Mouse (Mus musculus) B cell, adult 2 months (primary cell): ENCODE data around the gene Sec14l5.
"Not testable (repeated sequence)": the region's sequence is repeated elsewhere in the genome, so short reads cannot be mapped to it uniquely, and the experiment has no call there.

Experiments used
- DNase-seq, 2 experiments: peaks; one replicate each; pipeline ENCODE4 v3.0.0; 2022

Sec14l5 gene

DNA sequence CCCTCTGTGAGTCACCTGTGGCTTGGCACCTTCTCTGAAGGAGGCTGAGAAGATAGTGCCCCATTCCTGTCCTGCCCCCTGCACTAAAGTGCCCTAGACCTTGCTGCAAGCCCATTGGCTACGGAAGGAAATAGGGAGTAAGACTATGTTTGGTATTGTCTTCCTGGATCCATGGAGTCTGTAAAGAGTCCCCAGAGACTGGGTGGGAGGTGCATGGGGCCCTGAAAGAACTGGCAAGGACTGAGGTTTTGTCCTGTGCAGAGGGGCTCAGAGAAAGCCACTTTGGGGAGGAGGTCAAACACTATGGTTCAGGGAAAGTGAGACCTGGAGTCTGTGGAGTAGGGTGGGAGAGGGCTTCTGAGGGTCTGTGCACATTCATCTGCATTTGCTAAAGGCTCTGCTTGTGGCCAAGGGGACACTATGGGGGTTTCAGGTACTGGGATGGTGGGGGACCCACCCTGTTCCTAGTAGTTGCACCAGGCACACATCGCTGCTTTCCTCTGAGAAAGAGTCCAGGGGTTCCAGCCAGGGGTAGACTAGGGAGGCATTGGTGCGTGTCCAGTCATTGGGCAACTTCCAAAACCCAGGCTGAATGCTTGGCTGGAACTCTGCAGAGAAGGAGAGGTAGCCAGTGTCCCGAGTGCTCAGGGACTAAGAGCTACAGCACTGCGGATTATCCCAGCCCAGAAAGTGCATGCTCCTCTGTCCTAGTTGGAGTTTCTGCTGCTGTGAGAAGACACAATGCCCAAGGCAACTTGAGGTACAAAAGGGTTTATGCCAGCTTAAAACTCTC lies 70.6 kb downstream of the Sec14l5 start:
- DNase-seq = no peak

DNA sequence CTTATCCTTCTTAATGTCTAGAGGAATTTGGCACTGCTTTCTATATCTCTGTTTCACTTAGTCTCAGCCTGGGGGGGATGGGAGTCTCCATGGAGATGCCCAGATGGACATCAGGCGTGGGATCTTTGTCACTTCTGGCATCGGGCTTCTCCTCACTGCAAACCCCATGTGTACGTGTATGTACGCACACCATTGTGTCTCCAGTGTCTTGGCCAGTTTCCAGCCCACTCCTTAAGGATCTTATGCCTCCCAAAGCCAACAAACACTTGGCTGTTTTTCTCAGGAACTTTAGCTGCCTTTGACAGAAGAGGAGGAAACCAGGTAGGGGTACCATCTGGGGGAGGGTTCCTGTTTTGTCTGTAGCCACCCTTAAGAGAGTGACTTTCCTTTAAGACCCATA lies 74.5 kb downstream of the Sec14l5 start:
- DNase-seq = no peak

DNA sequence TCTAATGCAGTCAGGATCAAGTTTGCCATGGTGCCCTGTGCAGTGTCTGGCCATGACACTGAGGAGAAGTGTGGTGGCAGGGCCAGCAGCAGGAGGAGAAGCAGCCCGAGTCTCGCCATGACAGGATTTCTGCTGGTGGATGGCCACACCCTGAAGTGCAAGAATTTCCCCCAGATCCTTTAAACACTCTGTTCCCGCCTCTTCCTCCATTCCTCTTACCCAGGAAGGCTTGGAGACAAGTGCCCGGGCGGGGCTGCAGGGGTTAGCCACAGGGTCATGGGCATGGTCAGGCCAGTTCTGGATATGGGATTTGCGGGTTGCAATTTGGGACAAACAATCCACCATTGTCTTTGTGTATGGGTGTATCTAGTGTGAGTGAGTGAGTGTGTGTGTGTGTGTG lies 75.2 kb downstream of the Sec14l5 start, which contains the start of gene AU021092:
TSS of gene AU021092 (minus strand) at position 160 of the 400 bp plus-strand sequence.
- no peak for DNase-seq

DNA sequence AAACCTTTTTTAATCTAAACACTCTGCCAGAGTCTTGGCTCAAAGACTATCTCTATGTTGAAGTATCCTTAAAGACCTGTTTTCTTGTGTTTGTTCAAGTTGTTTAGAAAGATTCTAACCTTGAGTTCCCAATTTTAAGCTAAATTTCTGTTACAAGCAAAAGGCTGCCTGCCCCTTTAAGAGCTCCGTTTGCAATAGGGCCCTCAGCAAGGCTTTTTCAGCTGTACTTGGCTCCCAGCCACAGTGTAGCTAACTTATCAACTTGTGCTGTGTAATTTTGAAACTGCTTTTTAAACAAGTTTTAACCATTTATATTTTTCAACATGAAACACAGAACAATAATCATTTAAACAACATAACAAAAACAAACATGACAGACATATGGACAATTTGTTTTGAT lies 79.6 kb downstream of the Sec14l5 start:
- DNase-seq = not testable (repeated sequence)

DNA sequence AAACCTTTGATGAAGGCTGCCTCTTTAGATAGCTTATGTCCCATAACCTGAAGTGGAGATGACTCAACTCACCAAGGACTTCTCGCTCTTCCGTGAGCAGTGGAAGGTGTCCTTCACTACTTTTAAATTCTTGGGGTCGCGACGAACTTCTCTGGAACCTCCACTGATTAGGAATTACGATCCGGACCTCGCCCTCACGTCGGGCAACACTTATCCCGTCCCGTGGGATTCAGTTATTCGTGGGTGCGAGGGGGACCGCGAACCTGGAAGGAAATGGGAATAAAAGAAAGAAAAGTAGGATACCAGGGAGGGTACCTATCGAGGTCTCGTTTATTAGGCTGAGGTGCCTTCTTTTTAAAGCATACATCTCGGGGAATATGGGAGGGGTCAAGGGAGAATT lies 80.6 kb downstream of the Sec14l5 start:
- not testable (repeated sequence) for DNase-seq

DNA sequence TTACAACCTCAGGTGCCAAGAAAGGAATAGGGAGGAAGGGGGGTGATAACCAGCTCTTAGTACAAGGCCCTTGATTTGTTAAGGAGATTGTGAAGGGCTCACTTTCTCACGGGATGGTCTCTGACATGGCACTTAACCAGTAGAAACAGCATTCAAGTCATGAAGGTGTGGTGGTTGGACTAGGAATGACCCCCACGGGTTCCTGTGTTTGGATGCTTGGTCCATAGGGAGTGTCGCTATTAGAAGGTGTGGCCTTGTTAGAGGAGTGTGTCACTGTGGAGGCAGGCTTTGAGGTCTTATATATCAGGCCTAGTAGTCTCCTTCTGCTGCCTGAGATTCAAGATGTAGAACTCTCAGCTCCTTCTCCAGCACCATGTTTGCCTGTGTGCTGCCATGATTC lies 81.2 kb downstream of the Sec14l5 start:
- not testable (repeated sequence) for DNase-seq

DNA sequence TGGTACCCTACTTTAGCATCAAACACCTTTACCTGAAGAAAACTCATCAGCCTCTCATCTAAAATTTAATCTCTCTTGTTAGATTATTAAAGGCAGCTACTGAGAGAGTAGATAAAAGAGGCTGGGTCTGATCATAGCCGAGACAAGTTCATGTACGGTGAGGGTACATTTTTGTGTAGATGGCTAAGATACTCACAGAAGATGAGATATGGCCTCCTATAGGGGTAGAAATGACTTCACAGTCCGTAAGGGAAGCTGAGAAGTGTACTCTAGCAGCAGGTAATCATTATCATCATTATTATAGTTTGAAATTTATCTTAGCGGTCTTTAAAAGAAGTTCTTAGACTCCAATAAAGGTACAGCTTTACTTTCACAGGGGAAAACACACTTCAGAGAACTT lies 86.1 kb downstream of the Sec14l5 start:
- no peak for DNase-seq

DNA sequence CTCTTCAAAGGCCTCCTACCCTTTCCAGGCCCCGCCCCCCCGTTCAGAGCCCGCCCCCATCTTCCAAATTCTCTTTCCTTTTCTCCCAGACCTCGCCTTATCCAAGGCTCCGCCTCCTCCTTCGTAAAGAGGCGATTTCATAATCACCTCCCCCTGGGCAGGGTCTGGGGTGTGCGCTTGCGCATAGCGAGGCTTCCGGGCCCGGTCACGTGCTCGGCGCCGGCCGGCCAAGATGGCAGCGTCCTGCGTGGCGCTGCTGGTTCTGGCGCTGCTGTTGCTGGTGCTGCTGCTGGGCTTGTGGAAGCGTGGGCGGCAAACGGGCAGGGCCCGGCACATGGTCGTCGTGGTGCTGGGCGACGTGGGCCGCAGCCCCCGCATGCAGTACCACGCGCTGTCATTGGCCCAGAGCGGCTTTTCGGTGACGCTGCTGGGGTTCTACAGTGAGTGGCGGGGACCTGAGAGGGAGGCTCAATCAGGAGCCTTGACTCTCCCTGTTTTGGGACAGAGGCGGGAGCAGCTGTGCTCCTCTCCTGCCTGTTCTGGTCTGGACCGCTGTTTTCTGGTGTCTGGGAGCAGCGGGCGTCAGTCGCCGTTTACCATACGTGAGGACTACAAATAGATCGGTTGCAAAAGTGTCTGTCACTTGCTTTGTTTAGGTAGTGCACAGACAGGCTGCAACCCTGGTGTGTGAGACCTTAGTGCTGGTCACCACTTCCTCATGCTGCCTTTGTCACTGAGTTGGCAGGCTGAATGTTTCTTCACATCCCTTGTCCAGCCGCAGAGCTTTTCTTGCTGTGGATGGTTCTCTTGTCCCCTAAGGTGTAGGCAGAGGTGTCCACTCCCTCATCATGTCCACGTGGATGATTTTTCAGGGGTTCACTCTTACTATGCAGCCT lies 86.8 kb downstream of the Sec14l5 start, which contains the start of gene Alg1:
TSS of gene Alg1 (plus strand) at position 204 of the 896 bp plus-strand sequence.
- DNase-seq = peak; percentile 91 to 92
